Mouse (Mus musculus) erythroblast, embryonic 14.5 days (primary cell): ENCODE results near the gene Apbb2.

ENCODE experiments used
- GATA1 ChIP-seq: IDR thresholded peaks from 2 replicates; pipeline ENCODE4 v1.6.1; 2012; ENCODE audit warnings: low read length, inconsistent platforms, mixed read lengths
- TAL1 ChIP-seq: IDR thresholded peaks from 3 replicates; pipeline ENCODE4 v1.6.1; 2012; ENCODE audit warnings: low read length, inconsistent platforms, mixed read lengths

GRCm38 (mm10) chr5:66498140-66498539, 120.4 kb downstream of the Apbb2 start:
- TF ChIP-seq GATA1 (no peak), TAL1 (no peak)
